In genomic region chr17:83861444-83862133, GRCm38 (mm10) we compare ENCODE assay signal across 8 mouse cellular contexts. TPM values are rescaled to one million over a fixed set of nuclear protein-coding genes. Genes with fewer than 3 reads are reported as not detected.
DNase-seq lines count a peak whose midpoint lies in the region; ATAC-seq and TF ChIP-seq lines count a peak whose summit lies in the region.

No protein-coding gene starts in this region.

- peak; percentile 29; the same call in 1 of the 2 replicates for TF ChIP-seq POLR2A in olfactory bulb, adult 2 months (IDR thresholded peaks at IDR 0.05; ENCODE audit: insufficient read depth, low read depth, low read length)
- 0 out of 2 replicates have a peak, but pooled peaks have one; percentile 21 for TF ChIP-seq POLR2A in thymus, adult 2 months (IDR thresholded peaks at IDR 0.05; ENCODE audit: control insufficient read depth, extremely low read depth, insufficient read depth, low read length, poor library complexity)

- H3K27me3 ChIP-seq in forebrain, embryonic 15.5 days: no peaks in the 10 kb centered on the region
- no peaks in the 10 kb centered on the region for H3K27me3 ChIP-seq in lung, embryonic 14.5 days (ENCODE audit: insufficient read depth, low read length)
- H3K27me3 ChIP-seq in thymus, adult 2 months (ENCODE audit: control insufficient read depth, insufficient read depth, low read length): no peaks in the 10 kb centered on the region

- under 1% methylated on average over 62 of the region's 62 CpGs for WGBS in forebrain, embryonic 15.5 days
- WGBS in lung, embryonic 14.5 days: under 1% methylated on average over 62 of the region's 62 CpGs
- under 1% methylated on average over 62 of the region's 62 CpGs for WGBS in olfactory bulb, adult 2 months
- WGBS in thymus, adult 2 months: under 1% methylated on average over 62 of the region's 62 CpGs

- no peaks in the 10 kb centered on the region for H3K36me3 ChIP-seq in forebrain, embryonic 15.5 days
- H3K36me3 ChIP-seq in lung, embryonic 14.5 days (ENCODE audit: insufficient read depth): no peaks in the 10 kb centered on the region
- H3K36me3 ChIP-seq in thymus, adult 2 months (ENCODE audit: control insufficient read depth, insufficient read depth, low read length): no peaks in the 10 kb centered on the region

- peak; percentile 19; the same call in 1 of the 2 replicates for TF ChIP-seq CTCF in layer of hippocampus, adult 2 months (conservative IDR thresholded peaks at IDR 0.05)
- TF ChIP-seq CTCF in lung, embryonic 14.5 days (IDR thresholded peaks at IDR 0.05; ENCODE audit: low read depth): no peak
- TF ChIP-seq CTCF in olfactory bulb, adult 2 months (IDR thresholded peaks at IDR 0.05; ENCODE audit: insufficient read depth, low read depth, low read length): no peak
- no peak for TF ChIP-seq CTCF in thymus, adult 2 months (IDR thresholded peaks at IDR 0.05; ENCODE audit: borderline replicate concordance, control insufficient read depth, extremely low read depth, insufficient read depth, low read length, poor library complexity)

- H3K9me3 ChIP-seq in forebrain, embryonic 15.5 days: no peaks in the 10 kb centered on the region
- no peaks in the 10 kb centered on the region for H3K9me3 ChIP-seq in lung, embryonic 14.5 days (ENCODE audit: low read depth, low read length)

- peaks cover 6% of the 10 kb centered on the region; the same call in 1 of the 2 replicates for H3K4me1 ChIP-seq in forebrain, embryonic 15.5 days
- no peaks in the 10 kb centered on the region for H3K4me1 ChIP-seq in lung, embryonic 14.5 days (ENCODE audit: insufficient read depth)
- H3K4me1 ChIP-seq in olfactory bulb, adult 2 months (ENCODE audit: control insufficient read depth, insufficient read depth, low read length): 0 out of 2 replicates have a peak, but pooled peaks cover 3% of the 10 kb centered on the region
- peaks cover 4% of the 10 kb centered on the region for H3K4me1 ChIP-seq in thymus, adult 2 months (replicated peaks; ENCODE audit: control insufficient read depth, insufficient read depth, low read length)

- ATAC-seq in forebrain, embryonic 15.5 days (replicated peaks): peak; percentile 94
- ATAC-seq in lung, embryonic 14.5 days (ENCODE audit: insufficient read depth): peak; percentile 93

- H3K27ac ChIP-seq in forebrain, embryonic 15.5 days (replicated peaks): peak overlapping the region; percentile 90
- peak overlapping the region; percentile 98 for H3K27ac ChIP-seq in layer of hippocampus, adult 2 months
- H3K27ac ChIP-seq in lung, embryonic 14.5 days (ENCODE audit: low read depth): peak overlapping the region; percentile 91
- peak overlapping the region; percentile 69 for H3K27ac ChIP-seq in olfactory bulb, adult 2 months (ENCODE audit: insufficient read depth, low read depth, low read length)
- peak overlapping the region; percentile 85 for H3K27ac ChIP-seq in thymus, adult 2 months (ENCODE audit: control insufficient read depth, insufficient read depth, low read length)

- peak overlapping the region; percentile 66 for H3K9ac ChIP-seq in forebrain, embryonic 15.5 days (replicated peaks)
- H3K9ac ChIP-seq in lung, embryonic 14.5 days: peak overlapping the region; percentile 76

- DNase-seq in ES-CJ7 (ENCODE audit: low read depth, low spot score): peak; percentile 96
- peak; percentile 98 for DNase-seq in cerebellum, adult 11 months
- DNase-seq in heart, postnatal 36 days: peak; percentile 99
- DNase-seq in layer of hippocampus, adult 2 months (ENCODE audit: low spot score in 2 of 2): peak; percentile 95 to 98
- DNase-seq in lung, embryonic 14.5 days: peak; percentile 99
- peak; percentile 95 for DNase-seq in thymus, adult 2 months

- H3K4me2 ChIP-seq in forebrain, embryonic 15.5 days (replicated peaks): peak overlapping the region; percentile 81
- peak overlapping the region; percentile 86 for H3K4me2 ChIP-seq in lung, embryonic 14.5 days

- intact Hi-C loops in heart, postnatal 36 days (cut with DNase I): no loop called here

- peak overlapping the region; percentile 58 for H3K4me3 ChIP-seq in forebrain, embryonic 15.5 days
- H3K4me3 ChIP-seq in layer of hippocampus, adult 2 months: peak overlapping the region; percentile 85
- peak overlapping the region; percentile 68 for H3K4me3 ChIP-seq in lung, embryonic 14.5 days (ENCODE audit: low read depth, low read length)
- peak overlapping the region; percentile 91 for H3K4me3 ChIP-seq in olfactory bulb, adult 2 months (ENCODE audit: insufficient read depth, low read depth, low read length)
- peak overlapping the region; percentile 85 for H3K4me3 ChIP-seq in thymus, adult 2 months (ENCODE audit: control insufficient read depth, insufficient read depth, low read length)

RNA-seq across cellular contexts. Expression of gene Haao, which starts 13.8 kb away (rescaled TPM):
- polyA plus RNA-seq in forebrain, embryonic 15.5 days (2015; fragmentation: Nextera tagmentation; extraction: Ambion mirVana): 0.13 TPM in 1 of 2 replicates, not detected in the other
- under 1 TPM; 0.27 to 0.53 TPM for total RNA-seq in heart, postnatal 36 days (2021)
- not detected for total RNA-seq in layer of hippocampus, adult 2 months (2021)
- 0.21 TPM in 1 of 2 replicates, not detected in the other for polyA plus RNA-seq in lung, embryonic 14.5 days (2014; fragmentation: Nextera tagmentation; extraction: Ambion mirVana)
- not detected in 2 replicates for polyA plus RNA-seq in olfactory bulb, adult 2 months (2012; ENCODE audit: insufficient read depth, insufficient read length, low replicate concordance, missing spikeins)
- polyA plus RNA-seq in thymus, adult 2 months (2012; rRNA removed): 10.4 and 11.4 TPM in 2 replicates

Comparison
In these comparisons a context has a peak if more than half of its experiments do, and no peak if none do; other contexts are left out.
1. Peak in every context shown above with its lines: DNase-seq, ATAC-seq, H3K4me3 ChIP-seq and H3K27ac ChIP-seq.